Mouse (Mus musculus): ENCODE measurements around the gene Rab20.
"Not testable (repeated sequence)": the region's sequence is repeated elsewhere in the genome, so short reads cannot be mapped to it uniquely, and the experiment has no call there.

The Rab20 gene

DNA sequence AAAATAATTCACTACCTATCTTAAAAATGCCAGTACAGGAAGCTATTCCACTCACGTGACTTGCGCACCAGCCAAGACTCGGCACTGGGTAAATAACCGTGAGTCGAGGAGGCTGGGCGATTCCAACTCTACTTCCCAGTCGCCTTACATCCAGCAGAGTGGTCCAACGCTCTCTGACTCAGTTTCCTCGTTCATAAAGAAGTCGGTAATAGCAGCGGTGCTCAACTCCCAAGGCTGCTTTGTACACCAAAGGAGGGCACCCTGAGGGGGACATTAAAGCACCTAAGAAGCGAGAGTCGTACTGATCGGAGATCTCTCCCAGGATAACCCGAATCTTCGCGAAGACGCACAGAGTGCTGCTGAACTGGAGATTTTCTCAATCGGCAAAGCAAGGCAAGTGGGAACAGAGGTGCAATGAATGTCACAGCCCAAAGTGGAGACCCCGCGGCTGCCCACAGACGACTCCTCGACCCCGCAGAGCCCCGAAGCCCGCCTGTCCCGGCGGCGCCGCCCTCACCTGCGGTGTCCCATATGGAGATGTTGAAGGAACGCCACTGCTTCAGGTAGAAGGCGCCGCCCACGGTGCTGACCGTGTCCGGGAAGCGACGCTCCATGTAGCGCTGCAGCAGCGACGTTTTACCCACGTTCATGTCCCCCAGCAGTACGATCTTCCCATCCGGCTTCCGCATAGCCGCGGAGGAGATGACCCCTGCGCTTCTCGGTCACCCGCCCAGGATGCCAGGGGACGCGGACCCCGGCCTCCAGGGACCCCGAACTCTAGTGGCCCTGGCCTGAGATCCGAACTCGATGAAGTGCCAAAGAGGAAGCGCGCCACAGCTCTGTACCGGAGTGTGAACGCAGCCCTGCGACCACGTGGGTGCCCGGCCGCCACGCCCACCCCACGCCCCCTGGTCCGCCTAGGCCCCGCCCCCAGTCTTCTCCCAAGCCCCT, at the start of gene Rab20:
TSS of gene Rab20 (minus strand) at position 900 of the 951 bp plus-strand sequence.
- peak; percentile 75 for DNase-seq (ENCODE audit: extremely low spot score, low spot score)

GRCm38 (mm10) chr8:11523331-11523730, 44.8 kb upstream of the Rab20 start:
- no peak for DNase-seq (ENCODE audit: extremely low spot score, low spot score)

DNA sequence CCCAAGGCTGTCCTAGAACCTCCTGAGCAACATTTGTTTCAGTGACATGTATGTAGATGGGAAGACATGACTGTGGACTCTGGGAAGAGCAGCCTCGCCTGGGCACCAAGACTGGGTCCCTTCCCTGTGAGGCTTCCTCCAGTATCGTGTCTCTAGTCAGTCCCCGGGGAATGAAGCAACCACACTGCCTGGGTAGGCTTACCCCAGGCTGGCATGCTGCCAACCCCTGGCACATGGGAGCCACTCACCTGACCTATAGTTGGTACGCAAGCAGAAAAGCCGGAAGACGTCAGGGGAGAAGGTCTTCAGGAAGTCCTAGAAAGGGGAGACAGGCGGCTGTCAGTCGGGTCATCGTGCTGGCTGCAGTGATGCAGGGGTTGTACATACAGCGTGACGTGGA, 40.2 kb upstream of the Rab20 start:
- DNase-seq (ENCODE audit: extremely low spot score, low spot score) = no peak

DNA sequence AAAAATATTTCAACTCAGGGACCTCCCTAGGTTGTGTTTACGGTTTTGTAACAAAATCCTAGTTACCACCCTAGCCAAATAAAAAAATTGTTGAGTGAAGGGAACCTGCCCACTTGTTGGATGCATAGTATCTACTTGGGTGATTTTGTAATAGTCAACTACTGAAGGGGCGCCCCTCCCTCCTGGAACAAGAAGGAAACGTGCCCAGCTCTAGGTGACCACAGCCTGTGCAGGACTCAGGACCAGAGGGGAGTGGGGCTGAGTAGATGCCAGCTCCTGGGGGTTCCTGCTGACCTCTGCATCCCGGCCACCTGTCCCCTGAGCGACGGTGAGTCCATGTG, 39.5 kb upstream of the Rab20 start:
- DNase-seq (ENCODE audit: extremely low spot score, low spot score) = no peak

DNA sequence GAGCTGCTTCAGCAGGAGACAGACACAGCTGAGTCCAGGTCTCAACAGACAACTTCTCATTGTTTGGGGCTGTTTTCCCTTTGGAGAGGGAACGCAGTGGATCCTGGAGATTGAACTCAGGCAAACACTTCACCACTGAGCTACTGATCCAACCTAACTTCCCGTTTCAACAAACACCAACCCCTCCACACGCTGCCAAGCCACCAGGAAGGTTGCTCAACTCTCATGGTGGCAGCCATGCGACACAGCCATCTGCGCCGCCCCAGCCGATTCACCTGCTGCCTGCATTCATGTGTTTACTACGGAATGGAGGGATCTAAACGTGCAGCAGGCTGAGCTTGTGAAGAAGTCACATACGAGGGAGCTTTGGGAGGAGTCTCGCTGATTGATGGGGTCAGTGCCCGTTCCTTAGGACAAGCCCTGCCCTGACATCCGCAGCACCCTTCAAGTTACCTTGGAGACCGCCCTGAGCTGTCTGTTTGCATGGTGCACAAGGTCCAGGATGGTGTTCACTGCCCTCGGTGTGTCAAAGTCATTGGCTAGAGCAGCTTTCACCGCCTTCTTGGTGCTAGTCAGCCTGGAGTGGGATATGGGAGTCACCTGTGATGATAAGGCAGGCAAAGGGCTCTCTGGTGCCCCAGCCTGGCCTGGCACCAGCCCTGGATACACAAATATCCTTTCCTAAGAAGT, 39.0 kb upstream of the Rab20 start:
- no peak for DNase-seq (ENCODE audit: extremely low spot score, low spot score)

DNA sequence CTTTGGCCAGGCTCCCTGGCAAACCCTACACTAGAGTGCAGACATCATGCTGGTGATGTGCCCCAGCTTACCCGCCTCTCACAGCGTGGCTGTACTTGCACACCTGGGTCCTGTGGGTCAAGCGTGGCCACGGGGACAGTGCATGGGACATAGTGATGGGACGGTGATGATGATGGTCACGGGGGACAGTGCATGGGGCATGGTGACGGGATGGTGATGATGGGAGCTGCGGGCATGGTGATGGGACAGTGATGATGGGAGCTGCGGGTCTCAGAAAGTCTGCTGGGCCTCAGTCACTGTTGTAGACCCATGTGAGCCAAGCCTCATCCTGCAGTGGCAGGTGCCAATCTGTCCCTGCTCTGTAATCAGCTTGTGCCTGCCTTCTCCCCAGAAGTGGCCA, 37.8 kb upstream of the Rab20 start:
- no peak for DNase-seq (ENCODE audit: extremely low spot score, low spot score)

GRCm38 (mm10) chr8:11513247-11513646, 34.7 kb upstream of the Rab20 start:
- no peak for DNase-seq (ENCODE audit: extremely low spot score, low spot score)

- DNase-seq (ENCODE audit: extremely low spot score, low spot score) = no peak
These were observed 34.2 kb upstream of the Rab20 start for GRCm38 (mm10) chr8:11512711-11513110.

GRCm38 (mm10) chr8:11510971-11511370, 32.5 kb upstream of the Rab20 start:
- DNase-seq (ENCODE audit: extremely low spot score, low spot score) = no peak

DNA sequence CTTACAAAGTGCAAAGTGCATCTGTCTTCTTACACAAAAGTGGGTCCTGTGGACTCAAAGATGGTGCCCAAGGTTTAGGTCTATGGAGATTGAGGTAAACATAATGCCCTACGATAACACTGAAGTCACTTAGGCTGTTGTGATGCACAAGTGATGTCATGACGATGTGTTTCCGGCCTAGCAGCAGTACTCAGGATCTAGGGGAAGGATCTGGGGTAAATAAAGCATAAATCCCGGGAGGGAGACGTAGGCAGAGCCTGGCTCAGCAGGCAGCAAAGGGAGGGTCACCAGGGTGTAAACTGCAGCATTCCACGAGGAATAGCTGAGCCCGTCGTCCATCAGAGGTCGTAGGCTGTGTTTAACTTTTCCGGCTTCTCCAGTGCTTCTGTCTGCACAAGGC, 30.4 kb upstream of the Rab20 start:
- no peak for DNase-seq (ENCODE audit: extremely low spot score, low spot score)

- peak; percentile 36 for DNase-seq (ENCODE audit: extremely low spot score, low spot score)
These were observed 28.3 kb upstream of the Rab20 start for GRCm38 (mm10) chr8:11506802-11507201.

DNA sequence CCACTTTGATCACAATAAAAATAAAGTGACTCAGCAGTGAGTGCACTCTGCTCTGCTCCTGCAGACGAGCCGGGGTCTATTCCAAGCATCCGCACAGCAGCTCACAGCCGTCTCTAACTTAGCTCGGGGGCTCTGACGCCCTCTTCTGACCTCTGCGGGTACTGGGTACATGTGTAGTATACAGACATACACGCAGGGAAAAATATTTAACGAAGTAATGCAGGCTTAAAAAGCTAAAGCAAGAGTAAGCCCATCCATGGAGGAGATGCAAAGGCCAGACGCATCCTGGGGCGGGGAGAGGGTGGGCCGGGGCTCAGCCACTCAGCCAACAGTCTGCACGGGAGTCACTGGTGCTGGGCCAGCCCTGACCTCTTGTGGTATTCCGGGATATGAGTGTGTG, 27.6 kb upstream of the Rab20 start:
- DNase-seq (ENCODE audit: extremely low spot score, low spot score) = no peak

DNA sequence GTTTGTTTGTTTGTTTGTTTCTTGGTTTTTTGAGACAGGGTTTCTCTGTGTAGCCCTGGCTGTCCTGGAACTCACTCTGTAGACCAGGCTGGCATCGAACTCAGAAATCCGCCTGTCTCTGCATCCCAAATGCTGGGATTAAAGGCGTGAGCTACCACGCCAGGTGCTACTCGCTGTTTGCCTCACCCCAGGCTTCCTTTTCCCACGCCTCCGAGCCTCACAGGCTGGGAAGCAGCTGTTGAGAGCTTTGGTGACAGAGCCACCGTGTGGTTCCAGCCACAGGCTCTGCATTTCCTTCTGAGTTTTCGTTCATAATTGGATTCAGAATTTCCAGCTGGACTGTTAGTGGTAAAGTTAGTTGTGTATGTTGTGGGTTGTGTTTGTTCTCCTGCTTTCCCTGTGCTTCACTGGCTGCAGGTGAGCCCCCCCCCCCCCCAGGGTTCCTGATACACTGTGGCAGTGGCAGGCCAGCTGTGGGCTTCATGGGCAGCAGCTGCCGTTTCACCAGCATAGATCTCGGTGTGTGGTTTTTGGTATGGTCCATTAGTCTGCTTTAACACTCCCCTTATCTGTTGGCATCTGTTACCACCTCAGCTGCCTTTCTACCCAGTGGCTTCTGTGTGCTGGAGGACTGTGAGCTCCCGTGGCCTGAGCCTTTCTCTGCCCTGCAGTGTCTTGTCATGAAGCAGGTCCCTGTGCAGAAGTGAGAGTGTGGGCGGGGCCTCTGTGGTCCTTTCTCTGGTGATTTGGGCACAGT, 25.1 kb upstream of the Rab20 start:
- DNase-seq (ENCODE audit: extremely low spot score, low spot score) = no peak

DNA sequence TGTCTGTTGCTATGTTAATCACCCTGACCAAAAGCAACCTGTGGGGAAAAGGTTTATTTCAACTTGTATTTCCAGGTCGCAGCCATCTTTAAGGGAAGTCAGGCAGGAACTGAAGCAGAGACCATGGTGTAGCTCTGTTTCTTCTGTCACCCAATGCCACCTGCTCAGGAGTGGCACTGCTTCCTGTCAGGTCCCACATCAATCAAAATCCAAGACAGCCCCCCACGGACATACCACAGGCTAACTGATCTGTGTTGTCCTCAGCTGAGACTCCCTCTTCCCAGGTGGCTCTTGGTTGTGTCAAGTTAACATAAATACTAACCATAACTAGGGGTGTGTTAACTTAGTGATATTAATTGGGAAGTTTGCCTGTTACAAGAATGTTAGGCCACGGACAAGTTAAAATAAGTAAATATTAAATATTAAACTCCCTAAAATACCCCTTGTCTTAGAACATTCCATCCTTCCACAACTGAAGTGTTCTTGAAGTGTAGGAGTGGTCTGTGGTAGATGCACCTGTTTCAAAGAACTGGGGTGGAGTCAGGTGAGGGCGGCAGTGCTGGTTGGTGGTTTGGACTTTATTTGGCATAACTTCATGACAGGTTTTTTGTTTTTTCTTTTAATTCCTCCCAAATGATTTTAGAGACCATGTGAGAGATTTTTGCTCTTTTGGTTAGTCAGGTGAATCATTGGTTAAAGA, 20.4 kb upstream of the Rab20 start:
- DNase-seq (ENCODE audit: extremely low spot score, low spot score) = no peak

GRCm38 (mm10) chr8:11498281-11498680, 19.8 kb upstream of the Rab20 start:
- no peak for DNase-seq (ENCODE audit: extremely low spot score, low spot score)

GRCm38 (mm10) chr8:11497017-11497990, 18.8 kb upstream of the Rab20 start, which contains the start of gene Naxd:
Gene Naxd (plus strand): TSS chr8:11497506.
- DNase-seq (ENCODE audit: extremely low spot score, low spot score) = peak; percentile 92

GRCm38 (mm10) chr8:11492340-11492739, 13.8 kb upstream of the Rab20 start:
- DNase-seq (ENCODE audit: extremely low spot score, low spot score) = not testable (repeated sequence)

GRCm38 (mm10) chr8:11487229-11487628, 8.7 kb upstream of the Rab20 start:
- no peak for DNase-seq (ENCODE audit: extremely low spot score, low spot score)

DNA sequence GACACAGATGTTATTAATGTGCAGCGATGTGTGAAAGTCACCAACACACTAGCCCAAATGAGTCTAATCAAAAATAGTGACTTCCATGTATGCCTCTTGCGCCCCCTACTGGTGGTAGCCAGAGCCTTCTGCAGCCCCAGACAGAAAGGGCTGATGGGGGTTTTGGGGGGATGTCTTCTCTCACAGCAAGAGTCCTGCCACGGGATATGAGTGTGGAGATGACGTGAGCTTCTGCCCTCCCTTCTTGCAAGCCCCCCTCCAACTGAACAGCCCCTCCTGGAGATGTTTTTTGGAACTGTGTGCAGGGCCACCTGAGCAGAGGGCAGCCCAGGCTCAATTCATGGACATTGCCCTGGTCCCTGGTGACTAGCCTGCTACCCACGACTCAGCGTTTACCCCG, 7.6 kb upstream of the Rab20 start:
- DNase-seq (ENCODE audit: extremely low spot score, low spot score) = peak; percentile 75

- no peak for DNase-seq (ENCODE audit: extremely low spot score, low spot score)
These were observed 4.0 kb upstream of the Rab20 start for GRCm38 (mm10) chr8:11482537-11482936.
